Mouse (Mus musculus) testis, adult 2 months (tissue): ENCODE measurements around the gene Ckap5.

Experiments used
- CTCF ChIP-seq: fragments of 200-500 bp; IDR thresholded peaks from 2 replicates; pipeline ENCODE4 v1.5.1; 2012; ENCODE audit warnings: low read depth, mild to moderate bottlenecking, inconsistent platforms, low read length, moderate library complexity; ENCODE audit not compliant: control insufficient read depth, insufficient read depth, insufficient replicate concordance
- POLR2A ChIP-seq: fragments of 200-500 bp; IDR thresholded peaks from 2 replicates; pipeline ENCODE4 v1.6.1; 2012; ENCODE audit warnings: low read depth, mild to moderate bottlenecking, inconsistent platforms, low read length, moderate library complexity; ENCODE audit not compliant: control insufficient read depth

- TF ChIP-seq CTCF = no peak
- TF ChIP-seq POLR2A = no peak
Observed at GRCm38 (mm10) chr2:91664780-91665179, 138.2 kb downstream of the Ckap5 start.
